Mouse (Mus musculus): ENCODE results near the gene Nebl. TPM values are rescaled to one million over a fixed set of nuclear protein-coding genes. Genes with fewer than 3 reads are reported as not detected.

Nebl gene
- total RNA-seq (2015; ENCODE audit: low replicate concordance), result 0.38 TPM in 1 of 2 replicates, not detected in the other
- 0.42 TPM in 1 of 2 replicates, not detected in the other for total RNA-seq (2017; ENCODE audit: low replicate concordance)

DNA sequence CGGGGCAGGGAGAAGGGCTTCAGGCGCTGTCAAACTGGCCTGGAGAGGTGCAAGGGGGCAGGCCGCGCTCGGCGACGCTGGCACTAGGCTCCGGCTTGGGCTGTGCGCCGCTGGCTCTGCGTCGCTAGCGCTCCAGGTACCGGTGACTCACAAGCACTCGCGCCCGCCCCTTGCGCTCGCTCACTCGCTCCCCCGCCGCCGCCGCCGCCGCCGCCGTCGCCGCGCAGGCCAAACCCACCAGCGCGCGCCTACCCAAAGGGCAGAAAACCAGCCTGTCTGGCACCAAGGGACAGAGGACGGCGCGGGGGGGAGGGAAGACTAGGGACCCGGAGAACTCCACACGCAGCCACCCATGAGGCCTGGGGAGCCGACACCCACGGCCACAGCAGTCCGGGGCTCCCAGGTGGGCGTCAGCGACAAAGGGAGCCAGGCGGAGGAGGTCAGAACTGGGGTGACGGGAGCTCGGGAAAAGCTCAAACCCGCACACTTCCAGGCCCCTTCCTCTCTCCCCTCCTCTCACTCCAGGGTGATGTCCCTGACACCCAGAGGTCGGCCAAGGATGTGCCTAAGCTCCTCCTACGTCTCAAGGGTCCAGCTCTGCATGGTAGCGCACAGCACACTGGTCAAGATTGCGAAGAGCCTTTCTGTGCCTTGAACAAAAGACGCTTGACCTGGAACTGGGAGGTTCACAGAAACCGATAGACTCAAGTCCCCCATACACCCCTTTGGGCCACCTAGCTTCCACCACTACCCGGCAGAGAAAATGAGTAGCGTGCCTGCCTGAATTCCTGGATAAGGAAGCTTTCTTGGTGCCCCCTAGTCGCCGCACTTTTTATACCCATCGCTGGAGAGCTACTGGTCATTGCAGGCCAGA lies at the start of gene Nebl:
Gene Nebl (minus strand): TSS at position 508 of the 874 bp plus-strand sequence.
- ATAC-seq (replicated peaks; ENCODE audit: low FRiP score, poor library complexity, severe bottlenecking), result no peak

DNA sequence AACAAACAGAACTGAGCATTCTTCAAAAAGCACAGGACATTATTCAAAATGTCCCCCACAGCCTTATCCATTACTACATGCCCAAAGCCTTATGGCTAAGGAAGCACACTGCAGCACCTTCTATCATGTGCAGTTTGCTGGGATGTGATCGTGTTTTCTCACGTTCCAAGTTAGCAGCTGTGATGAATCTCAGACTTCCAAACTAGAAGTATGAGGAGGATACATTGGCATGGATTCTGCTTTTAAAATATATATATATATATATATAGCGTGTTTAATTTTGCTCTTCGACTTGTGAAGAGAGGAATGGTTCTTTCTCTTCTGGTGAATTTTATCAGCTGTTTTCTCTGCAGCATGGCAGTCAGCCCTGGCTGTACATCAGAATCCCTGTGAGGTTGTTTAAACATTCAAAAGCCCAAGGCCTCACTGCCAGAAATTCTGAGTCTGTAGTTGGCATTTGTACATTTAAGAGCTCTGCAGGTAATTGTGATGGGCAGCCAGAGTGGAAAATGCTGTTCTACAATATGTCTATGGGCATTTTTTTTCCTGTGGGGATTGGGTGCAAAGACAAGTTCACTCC lies 39.1 kb upstream of the Nebl start:
- no peak for ATAC-seq (replicated peaks; ENCODE audit: low FRiP score, poor library complexity, severe bottlenecking)

DNA sequence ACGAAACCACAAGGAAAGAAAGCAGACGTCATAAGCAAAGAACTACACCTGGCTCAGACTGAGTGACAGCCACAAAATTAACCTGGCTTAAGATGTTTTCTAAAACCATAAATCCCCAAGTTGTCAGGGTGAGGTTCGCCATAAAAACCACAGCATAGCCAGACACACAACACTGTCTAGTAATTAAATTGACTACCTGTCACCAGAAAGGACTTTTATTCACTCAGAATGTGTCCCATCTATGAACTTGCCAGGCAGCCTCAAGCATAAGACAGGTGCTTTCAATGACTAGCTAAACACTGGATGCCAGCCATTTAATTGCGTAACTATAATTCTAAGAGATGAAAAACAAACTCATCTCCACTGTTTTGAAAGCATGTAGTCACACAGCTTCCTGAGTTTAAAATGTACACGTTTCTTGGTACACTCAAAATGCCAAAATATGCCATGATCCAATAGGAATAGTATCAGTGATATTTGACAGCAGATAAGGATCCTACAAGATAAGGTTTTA lies 38.0 kb upstream of the Nebl start:
- ATAC-seq (replicated peaks; ENCODE audit: low FRiP score, poor library complexity, severe bottlenecking), result no peak

DNA sequence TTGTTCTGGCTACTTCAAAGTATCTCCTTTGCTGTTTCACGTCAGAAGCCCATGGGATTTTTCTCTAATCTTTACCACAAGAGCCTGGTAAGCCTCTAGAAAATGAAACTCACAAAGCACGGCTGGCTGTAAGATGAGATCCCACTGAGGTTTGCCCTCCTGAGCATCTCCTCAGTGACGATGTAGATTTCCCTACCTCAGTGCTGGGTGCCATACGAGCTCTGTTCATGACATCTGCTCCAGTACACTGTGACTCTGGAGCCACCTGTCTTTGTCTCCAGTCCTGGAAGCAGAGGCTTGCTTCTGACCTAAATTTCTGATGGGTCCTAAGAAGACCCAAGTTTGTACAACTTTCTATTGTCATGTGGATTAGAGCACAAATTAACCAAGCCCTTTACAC lies 25.0 kb upstream of the Nebl start:
- ATAC-seq (replicated peaks; ENCODE audit: low FRiP score, poor library complexity, severe bottlenecking), result no peak

DNA sequence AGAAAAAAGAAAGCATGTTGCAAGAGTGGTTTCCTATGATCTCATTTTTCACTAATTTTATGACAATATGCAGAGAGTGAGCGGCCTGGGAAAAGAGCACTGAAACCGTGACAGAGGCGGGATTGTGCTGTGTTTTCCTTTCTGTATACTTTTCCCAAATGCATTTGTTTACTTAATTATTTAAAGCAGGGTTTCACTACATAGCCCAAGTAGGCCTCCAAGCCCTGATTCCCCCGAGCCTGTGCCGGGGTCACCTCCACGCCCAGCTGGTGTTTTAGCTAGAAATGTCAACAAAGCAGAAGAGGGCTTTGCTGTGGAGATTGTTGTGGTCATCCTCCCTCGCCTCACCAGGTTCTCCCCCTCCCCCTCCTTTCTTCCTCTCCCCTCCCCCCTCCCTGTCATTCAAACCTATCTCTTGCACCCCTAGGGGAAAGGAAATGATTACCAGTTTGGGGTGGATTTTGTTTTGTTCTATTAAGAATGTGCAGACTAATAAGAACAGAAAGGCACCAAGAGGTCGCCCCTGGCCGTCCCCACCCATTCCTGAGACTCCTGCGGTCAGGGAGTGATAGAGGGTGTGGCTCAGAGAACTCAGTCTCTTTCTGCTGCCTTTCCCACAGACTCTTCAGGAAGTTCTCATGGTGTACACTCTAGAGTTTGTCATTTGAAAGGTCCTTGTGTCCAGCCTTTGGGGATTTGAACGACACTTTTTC lies 10.9 kb upstream of the Nebl start:
- ATAC-seq (replicated peaks; ENCODE audit: low FRiP score, poor library complexity, severe bottlenecking), result no peak

DNA sequence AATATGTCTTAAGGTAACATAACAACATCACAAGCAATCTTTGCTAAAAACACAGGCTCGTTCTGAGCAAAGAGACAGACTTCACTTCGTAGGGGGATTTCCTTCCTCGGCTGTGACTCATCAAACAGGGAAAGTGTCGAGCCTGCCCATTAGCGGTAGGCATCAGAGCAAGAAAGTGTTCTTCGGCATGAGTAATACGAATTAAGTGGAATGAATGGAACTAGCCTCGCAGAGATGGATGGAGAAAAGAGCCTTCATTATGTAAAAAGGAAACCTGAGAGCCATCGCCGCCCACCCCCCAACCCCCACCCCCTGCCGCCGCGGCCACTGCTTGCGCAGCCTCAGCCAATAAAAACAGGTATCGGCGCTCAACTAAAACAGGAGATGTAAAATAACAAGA lies 10.3 kb upstream of the Nebl start:
- no peak for ATAC-seq (replicated peaks; ENCODE audit: low FRiP score, poor library complexity, severe bottlenecking)

DNA sequence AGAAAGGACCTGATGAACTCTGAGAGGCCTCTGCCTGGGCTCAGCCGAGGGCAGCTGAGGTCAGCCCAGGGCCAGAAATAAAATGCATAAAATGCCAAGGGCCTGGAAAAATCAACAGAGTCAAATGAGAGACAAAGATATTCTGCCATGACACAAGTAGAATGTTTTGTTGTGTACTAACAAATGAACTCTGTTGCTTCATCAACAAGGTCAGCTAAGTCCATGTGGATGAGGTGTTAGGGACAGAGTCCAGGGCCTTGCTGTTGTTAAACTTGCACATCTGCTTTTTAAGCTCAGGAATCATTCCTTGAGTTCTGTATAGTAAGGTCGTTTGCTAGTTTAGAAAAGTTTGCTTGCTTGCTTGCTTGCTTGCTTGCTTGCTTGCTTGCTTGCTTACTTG lies 9.2 kb upstream of the Nebl start:
- no peak for ATAC-seq (replicated peaks; ENCODE audit: low FRiP score, poor library complexity, severe bottlenecking)

DNA sequence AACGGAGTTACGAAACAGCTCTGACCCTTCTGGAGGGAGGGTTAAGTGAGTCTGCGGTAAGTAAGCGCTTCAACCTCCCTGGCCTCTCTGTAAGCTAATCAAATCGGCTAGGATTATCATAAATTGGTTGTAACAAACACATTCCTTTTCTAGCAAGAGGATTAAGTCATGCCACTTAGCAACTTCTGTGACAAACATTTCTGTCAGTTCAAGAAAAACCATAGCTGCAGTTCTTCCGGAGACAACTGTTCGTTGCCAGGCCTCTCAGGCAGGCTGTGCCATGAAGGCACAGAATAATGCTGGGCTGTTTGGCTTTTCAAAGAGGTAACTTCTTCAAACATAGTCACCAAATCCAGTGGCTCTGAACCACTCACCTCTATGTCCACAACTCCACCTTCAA lies 946 bp upstream of the Nebl start:
- ATAC-seq (replicated peaks; ENCODE audit: low FRiP score, poor library complexity, severe bottlenecking), result no peak

DNA sequence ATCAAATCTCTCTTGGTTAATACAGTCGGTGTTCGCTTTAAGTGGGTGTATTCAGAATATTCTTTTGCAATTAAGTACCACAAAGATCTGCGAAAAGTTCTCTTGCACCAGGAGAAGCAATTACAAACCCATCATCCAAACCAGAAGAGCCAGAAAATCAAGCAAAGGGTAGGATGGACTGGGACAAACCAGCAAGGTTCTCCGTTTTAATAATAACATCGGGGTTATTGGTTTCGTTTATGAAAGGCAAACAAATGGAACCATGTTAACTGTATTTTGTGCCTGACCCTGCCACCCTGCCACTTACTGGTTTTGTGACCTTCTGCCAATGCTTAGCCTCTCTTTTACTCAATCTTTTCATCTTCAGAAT lies 552 bp upstream of the Nebl start:
- ATAC-seq (replicated peaks; ENCODE audit: low FRiP score, poor library complexity, severe bottlenecking), result no peak

DNA sequence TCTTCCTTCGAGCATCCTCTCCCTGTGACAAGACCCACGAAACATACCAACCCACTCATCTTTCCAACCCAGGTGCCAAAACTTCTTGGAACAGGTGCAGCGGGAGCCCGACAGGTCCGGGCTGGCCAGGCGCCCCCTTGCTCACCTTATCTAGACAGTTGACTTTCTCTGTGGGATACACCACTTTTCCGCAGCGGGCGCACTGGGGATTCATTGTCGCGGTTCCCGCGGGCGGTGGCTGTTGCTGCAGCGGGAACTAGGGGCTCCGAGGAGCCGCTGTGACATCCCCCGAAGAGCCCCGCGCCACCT lies 662 bp downstream of the Nebl start:
- no peak for ATAC-seq (replicated peaks; ENCODE audit: low FRiP score, poor library complexity, severe bottlenecking)

DNA sequence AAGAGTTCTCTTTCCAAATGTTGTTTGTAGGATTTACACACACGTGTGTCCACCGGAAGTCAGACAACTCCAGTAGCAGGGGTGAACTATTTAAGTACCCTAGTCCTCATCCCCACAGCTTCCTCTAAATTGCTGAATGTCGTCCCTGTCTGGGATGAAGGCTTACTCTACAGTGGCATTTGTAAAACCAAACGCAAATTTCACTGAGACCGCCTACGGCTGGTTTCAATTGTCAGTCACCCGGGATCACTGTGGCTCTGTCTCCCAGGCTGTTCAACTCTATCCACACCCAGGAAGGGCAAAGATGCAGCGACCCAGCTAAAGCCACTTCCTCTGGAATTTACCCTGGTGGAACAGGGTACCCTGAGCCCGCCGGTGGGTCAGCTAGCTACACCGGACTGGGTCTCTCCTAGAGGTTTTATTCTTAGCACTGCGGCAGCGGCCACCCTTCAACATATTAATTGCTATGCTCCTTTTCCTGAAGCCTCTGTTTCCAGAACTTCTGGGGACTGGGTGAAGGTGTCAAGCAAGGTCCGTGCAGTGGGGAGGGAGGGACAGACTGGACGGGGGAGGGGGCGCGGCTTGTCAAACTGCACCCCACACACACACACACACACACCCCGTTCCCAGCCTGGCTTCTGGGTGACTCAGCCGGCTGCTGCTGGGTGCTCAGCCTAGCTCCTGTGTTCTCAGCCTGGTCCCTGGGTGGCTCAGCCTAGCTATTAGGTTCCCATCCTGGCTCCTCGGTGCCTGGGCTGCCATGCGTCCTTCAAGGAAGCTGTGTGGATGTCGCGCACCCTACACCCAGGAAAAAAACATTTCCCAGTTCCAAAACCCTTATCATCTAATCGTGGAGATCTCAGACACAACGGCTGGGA lies 1.3 kb downstream of the Nebl start:
- no peak for ATAC-seq (replicated peaks; ENCODE audit: low FRiP score, poor library complexity, severe bottlenecking)

DNA sequence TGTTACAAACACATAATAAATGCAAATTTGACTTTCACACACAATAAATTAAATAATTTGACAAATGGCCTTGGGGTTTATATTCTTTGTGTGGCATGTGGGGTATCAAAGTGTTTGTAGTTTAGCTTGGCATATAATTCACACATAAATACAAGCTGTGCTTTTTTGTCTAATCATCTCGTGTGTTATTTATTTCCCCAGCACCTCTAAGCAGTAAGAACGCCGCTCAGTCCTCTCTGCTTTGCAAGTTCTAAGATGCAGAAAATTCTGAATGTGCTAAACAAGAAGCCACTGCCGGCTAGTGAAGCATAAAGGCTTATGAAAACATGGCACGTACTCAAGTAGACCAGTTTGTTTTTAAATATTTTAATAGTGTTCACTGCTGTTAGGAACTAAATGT lies 6.9 kb downstream of the Nebl start:
- ATAC-seq (replicated peaks; ENCODE audit: low FRiP score, poor library complexity, severe bottlenecking), result no peak

DNA sequence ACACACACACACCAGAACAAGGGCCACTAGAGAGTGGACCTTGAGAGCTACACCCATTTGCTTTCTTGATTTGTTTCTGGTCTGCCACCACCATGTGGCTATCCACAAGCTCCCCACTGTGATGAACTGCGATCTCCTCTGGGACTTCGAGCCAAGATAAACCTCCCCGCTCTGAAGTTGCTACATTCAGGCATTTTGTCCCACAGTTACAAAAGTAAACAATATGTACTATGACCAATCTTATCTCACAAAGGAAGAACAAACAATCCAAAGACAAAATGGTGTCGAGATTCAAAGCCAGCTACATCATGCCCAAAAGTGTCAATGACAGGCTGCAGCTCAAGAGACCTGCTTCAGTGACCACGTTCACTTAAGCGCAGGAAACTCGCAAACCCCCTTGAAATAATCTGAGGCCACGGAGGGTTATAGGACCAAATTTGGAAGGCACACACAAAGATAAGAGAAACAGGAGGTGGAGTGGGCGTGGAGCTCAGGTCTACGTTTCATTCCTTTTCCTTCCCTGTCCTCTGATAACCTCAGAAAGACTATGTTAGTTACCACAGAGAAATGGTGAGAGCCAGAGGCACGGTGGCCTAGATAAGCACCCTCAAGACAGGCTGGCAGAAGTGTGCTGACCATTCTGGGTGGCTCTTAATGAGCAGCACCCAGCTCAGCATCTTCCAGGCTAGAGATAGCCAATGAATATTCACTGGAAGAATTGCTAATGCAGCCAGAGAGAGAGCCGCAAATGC lies 7.8 kb downstream of the Nebl start:
- ATAC-seq (replicated peaks; ENCODE audit: low FRiP score, poor library complexity, severe bottlenecking), result no peak

DNA sequence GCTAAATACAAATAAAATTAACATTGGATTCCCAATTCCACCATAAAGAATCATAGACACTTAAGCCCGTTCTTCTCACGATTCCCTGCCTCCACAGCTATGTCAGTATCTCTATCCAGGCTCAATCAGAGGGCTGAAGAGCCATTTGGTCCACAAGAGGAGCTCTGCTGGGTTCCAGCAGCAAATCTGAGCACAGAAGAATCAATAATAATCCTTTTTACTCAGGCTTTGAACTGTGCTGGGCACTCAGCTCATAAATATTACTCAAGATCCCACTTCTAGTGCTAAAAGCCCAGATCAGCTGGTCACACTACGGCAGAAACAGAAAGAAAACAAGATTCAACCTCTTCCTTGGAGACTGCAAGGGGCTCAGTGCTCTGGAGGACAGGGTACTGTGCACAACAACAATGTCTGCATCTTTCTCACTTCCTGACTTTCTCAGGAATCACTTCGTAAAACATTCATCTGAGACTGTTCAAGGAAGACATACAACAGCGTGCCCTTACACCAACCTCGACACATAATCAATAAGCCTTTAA lies 10.0 kb downstream of the Nebl start:
- ATAC-seq (replicated peaks; ENCODE audit: low FRiP score, poor library complexity, severe bottlenecking), result no peak

DNA sequence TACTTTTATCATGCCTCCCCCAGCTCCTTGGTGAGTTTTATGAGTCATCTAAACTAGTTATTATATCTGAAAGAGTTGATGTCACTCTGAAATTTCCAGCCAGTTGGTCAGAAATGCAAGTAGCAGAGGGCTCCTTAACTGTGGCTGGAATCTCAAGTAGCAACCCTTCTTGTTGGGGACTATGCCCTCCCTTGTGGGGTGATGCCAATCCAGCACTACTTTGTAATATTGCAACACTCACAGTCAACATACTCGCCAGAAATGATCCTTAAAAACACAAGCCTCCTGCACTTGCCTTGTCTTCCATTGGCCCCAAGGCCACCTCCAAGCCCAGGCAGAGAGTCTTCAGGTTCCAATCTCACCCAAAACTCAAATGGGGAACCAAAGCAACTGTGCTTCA lies 13.0 kb downstream of the Nebl start:
- no peak for ATAC-seq (replicated peaks; ENCODE audit: low FRiP score, poor library complexity, severe bottlenecking)

DNA sequence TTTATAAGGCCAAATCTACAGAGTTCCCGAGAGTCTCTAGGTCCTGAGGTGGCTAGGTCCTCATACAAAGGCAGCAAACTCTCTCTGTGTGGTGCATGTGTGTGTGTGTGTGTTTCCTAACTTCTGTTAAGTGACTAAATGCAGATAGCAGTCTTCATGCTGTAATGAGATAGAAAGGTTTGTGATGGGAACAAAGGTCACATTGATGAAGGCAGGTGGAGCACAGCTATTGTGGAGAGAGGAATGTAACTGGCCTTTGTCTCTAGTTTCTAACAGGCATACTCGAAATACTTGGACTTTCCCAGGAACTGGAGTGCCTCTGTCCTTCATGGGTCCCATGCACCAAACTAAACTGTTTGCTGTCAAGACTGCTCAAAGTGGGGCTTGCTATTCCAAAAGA lies 14.1 kb downstream of the Nebl start:
- ATAC-seq (replicated peaks; ENCODE audit: low FRiP score, poor library complexity, severe bottlenecking), result no peak

DNA sequence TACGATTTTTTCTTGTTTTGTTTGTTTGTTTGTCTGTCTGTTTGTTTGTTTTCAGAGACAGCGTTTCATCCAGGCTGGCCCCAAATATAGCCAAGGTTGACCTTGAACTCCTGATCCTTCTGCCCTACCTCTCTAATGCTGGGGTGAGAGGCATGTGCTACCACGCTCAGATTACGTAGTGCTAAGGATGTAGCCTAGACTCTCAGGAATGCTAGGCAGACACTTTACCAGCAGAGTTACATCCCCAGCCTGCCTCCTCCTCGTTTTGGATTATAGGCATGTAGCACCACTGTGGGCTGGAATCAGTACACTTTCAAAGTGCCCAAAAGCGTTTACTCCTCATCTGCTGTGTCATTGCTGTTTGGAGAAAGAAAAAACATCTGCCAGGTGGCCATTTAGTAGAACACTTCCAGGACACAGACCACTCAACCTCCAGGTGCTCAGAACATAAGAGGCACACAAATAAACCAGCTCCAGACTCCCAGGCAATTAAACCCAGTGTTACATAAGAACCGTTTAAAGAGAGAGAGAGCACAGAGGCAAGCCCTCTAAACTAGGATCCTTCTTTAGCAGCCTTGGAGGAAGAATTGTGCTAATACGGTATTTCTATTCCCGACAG lies 16.0 kb downstream of the Nebl start:
- ATAC-seq (replicated peaks; ENCODE audit: low FRiP score, poor library complexity, severe bottlenecking), result no peak

DNA sequence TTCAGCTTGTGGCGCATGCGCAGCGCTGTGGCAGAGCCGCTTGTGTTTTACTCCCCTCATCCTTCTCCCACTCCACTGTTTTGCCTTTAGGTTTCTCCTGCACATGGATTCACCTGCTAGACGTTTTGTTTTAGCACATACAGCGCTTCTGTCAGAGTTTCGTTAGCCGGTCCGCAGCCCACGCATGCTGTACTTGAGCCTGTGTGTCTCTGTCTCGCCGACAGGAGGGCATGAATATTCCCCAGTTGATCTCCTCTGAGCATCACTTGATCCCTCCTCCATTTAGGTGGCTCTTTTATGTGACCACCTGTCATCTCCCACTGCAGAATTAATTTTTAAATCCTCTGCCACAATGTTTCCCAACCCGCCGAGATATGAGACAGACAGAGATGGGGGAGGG lies 16.6 kb downstream of the Nebl start:
- no peak for ATAC-seq (replicated peaks; ENCODE audit: low FRiP score, poor library complexity, severe bottlenecking)

DNA sequence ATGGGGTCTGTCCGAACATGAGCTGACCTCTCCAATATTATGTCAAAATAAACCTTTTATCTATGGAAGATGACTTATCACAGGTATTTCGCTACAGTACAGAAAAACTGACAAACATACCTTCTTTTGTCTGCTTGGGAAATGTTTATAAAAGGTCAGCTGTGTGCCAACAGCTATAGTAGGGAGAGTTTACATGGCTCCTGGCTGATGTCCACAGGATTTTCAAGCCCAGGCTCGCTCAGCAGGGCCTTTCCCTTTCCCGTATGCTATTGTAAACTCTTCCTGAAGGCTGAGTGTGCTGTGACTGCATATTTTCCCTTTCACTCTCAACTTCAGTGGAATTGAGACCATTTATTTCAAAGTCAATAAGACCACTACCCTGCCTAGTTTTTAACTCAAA lies 17.1 kb downstream of the Nebl start:
- ATAC-seq (replicated peaks; ENCODE audit: low FRiP score, poor library complexity, severe bottlenecking), result no peak
